Mouse (Mus musculus) midbrain, embryonic 12.5 days (tissue): ENCODE results near the gene Ubxn7. TPM values are rescaled to one million over a fixed set of nuclear protein-coding genes. Genes with fewer than 3 reads are reported as not detected.

Experiments used
- ATAC-seq: fragments of 200-750 bp; cut with Nextera tagmentation; 2 replicates; pipeline ENCODE4 v1.8.0; 2017; ENCODE audit warnings: low read depth, moderate TSS enrichment, moderate library complexity; ENCODE audit not compliant: low FRiP score
- H3K27ac ChIP-seq: fragments of 300-500 bp; sonication (generic); replicated peaks from 2 replicates; pipeline ENCODE4 v1.5.1; 2016; ENCODE audit warnings: mild to moderate bottlenecking
- H3K27me3 ChIP-seq: fragments of 300-500 bp; sonication (generic); 2 replicates; pipeline ENCODE4 v1.6.1; 2016; ENCODE audit warnings: mild to moderate bottlenecking
- H3K36me3 ChIP-seq: fragments of 300-500 bp; sonication (generic); 2 replicates; pipeline ENCODE4 v1.6.1; 2016
- H3K4me1 ChIP-seq: fragments of 300-500 bp; sonication (generic); 2 replicates; pipeline ENCODE4 v1.6.1; 2016
- H3K4me2 ChIP-seq: fragments of 300-500 bp; sonication (generic); replicated peaks from 2 replicates; pipeline ENCODE4 v1.6.1; 2016; ENCODE audit warnings: mild to moderate bottlenecking, moderate library complexity
- H3K4me3 ChIP-seq: fragments of 300-500 bp; sonication (generic); 2 replicates; pipeline ENCODE4 v1.5.1; 2016; ENCODE audit warnings: mild to moderate bottlenecking
- H3K9ac ChIP-seq: fragments of 300-500 bp; sonication (generic); replicated peaks from 2 replicates; pipeline ENCODE4 v1.6.1; 2016; ENCODE audit warnings: mild to moderate bottlenecking, moderate library complexity
- H3K9me3 ChIP-seq: fragments of 300-500 bp; sonication (generic); 2 replicates; pipeline ENCODE4 v1.6.1; 2016; ENCODE audit warnings: mild to moderate bottlenecking
- WGBS: fragments of 180-500 bp; shearing (Covaris S2); methylation state at CpG from one replicate; pipeline ENCODE4 v1.1.7; 2016; 5-methylcytosine and 5-hydroxymethylcytosine counted together
- polyA plus RNA-seq: library from polyadenylated mRNA; unstranded; fragments of >200 nt; fragmentation: Nextera tagmentation; extraction: Ambion mirVana; gene quantifications from 2 replicates; pipeline ENCODE4 v1.2.1, GENCODE M21; 2016

The Ubxn7 gene
- polyA plus RNA-seq, 1 experiment from 2014 or later, result 35.8 TPM

GRCm38 (mm10) chr16:32386826-32387225 is 54.8 kb downstream of the Ubxn7 start:
- no peak overlapping the region for H3K4me3 ChIP-seq
- 93% methylated on average over 3 of the region's 3 CpGs for WGBS
- H3K9me3 ChIP-seq, result no peaks in the 10 kb centered on the region
- no peak overlapping the region for H3K9ac ChIP-seq
- no peak for ATAC-seq
- H3K4me2 ChIP-seq, result no peak overlapping the region
- H3K36me3 ChIP-seq, result peaks cover 70% of the 10 kb centered on the region
- no peak overlapping the region for H3K27ac ChIP-seq
- no peaks in the 10 kb centered on the region for H3K27me3 ChIP-seq
- no peaks in the 10 kb centered on the region for H3K4me1 ChIP-seq

- no peak for ATAC-seq
- Histone ChIP-seq H3K4me3 (no peak overlapping the region), H3K4me2 (no peak overlapping the region), H3K9me3 (no peaks in the 10 kb centered on the region), H3K9ac (no peak overlapping the region), H3K4me1 (no peaks in the 10 kb centered on the region), H3K36me3 (peaks cover 60% of the 10 kb centered on the region), H3K27ac (no peak overlapping the region), H3K27me3 (no peaks in the 10 kb centered on the region)
Observed at GRCm38 (mm10) chr16:32389049-32389448, 57.0 kb downstream of the Ubxn7 start.

- H3K9me3 ChIP-seq, result no peaks in the 10 kb centered on the region
- H3K27ac ChIP-seq, result no peak overlapping the region
- H3K9ac ChIP-seq, result no peak overlapping the region
- no peaks in the 10 kb centered on the region for H3K4me1 ChIP-seq
- ATAC-seq, result no peak
- 85% methylated on average over 3 of the region's 3 CpGs for WGBS
- H3K4me3 ChIP-seq, result no peak overlapping the region
- H3K4me2 ChIP-seq, result no peak overlapping the region
- H3K36me3 ChIP-seq, result peaks cover 55% of the 10 kb centered on the region
- no peaks in the 10 kb centered on the region for H3K27me3 ChIP-seq
Observed at GRCm38 (mm10) chr16:32389841-32390240, 57.8 kb downstream of the Ubxn7 start.

GRCm38 (mm10) chr16:32390882-32391281 is 58.8 kb downstream of the Ubxn7 start:
- no peak overlapping the region for H3K9ac ChIP-seq
- H3K9me3 ChIP-seq, result no peaks in the 10 kb centered on the region
- WGBS, result 94% methylated on average over 3 of the region's 3 CpGs
- no peak overlapping the region for H3K27ac ChIP-seq
- no peak for ATAC-seq
- no peaks in the 10 kb centered on the region for H3K27me3 ChIP-seq
- H3K4me2 ChIP-seq, result no peak overlapping the region
- H3K4me1 ChIP-seq, result no peaks in the 10 kb centered on the region
- peaks cover 44% of the 10 kb centered on the region for H3K36me3 ChIP-seq
- H3K4me3 ChIP-seq, result no peak overlapping the region

GRCm38 (mm10) chr16:32395679-32396540 is 63.9 kb downstream of the Ubxn7 start:
- ATAC-seq, result no peak
- Histone ChIP-seq H3K4me2 (no peak overlapping the region), H3K4me3 (no peak overlapping the region), H3K27ac (no peak overlapping the region), H3K4me1 (no peaks in the 10 kb centered on the region), H3K9me3 (no peaks in the 10 kb centered on the region), H3K9ac (no peak overlapping the region), H3K36me3 (peaks cover 19% of the 10 kb centered on the region), H3K27me3 (no peaks in the 10 kb centered on the region)
- WGBS, result 80% methylated on average over 6 of the region's 6 CpGs

- Histone ChIP-seq H3K27ac (no peak overlapping the region), H3K9ac (no peak overlapping the region), H3K4me2 (no peak overlapping the region), H3K36me3 (peaks cover 13% of the 10 kb centered on the region), H3K9me3 (no peaks in the 10 kb centered on the region), H3K4me1 (no peaks in the 10 kb centered on the region), H3K27me3 (no peaks in the 10 kb centered on the region), H3K4me3 (no peak overlapping the region)
- ATAC-seq, result no peak
- WGBS, result 61% methylated on average over 3 of the region's 3 CpGs
Observed at GRCm38 (mm10) chr16:32396541-32396835, 64.4 kb downstream of the Ubxn7 start.

- ATAC-seq, result no peak
- peaks cover 3% of the 10 kb centered on the region for H3K36me3 ChIP-seq
- H3K9ac ChIP-seq, result no peak overlapping the region
- no peak overlapping the region for H3K27ac ChIP-seq
- 75% methylated on average over 3 of the region's 3 CpGs for WGBS
- no peak overlapping the region for H3K4me3 ChIP-seq
- no peaks in the 10 kb centered on the region for H3K4me1 ChIP-seq
- H3K9me3 ChIP-seq, result no peaks in the 10 kb centered on the region
- H3K4me2 ChIP-seq, result no peak overlapping the region
- H3K27me3 ChIP-seq, result no peaks in the 10 kb centered on the region
Observed at GRCm38 (mm10) chr16:32398206-32398605, 66.1 kb downstream of the Ubxn7 start.

GRCm38 (mm10) chr16:32400267-32400666 is 68.2 kb downstream of the Ubxn7 start, which contains the start of gene Tm4sf19:
Gene Tm4sf19 (plus strand): TSS chr16:32400506.
- Histone ChIP-seq H3K9me3 (no peaks in the 10 kb centered on the region), H3K36me3 (no peaks in the 10 kb centered on the region), H3K4me3 (no peak within 1 kb of the TSS), H3K4me1 (no peaks in the 10 kb centered on the region), H3K9ac (no peak within 1 kb of the TSS), H3K27ac (no peak within 1 kb of the TSS), H3K4me2 (no peak within 1 kb of the TSS), H3K27me3 (no peaks in the 10 kb centered on the region)
- WGBS, result 91% methylated on average over 7 of the region's 7 CpGs
- no peak for ATAC-seq

GRCm38 (mm10) chr16:32401335-32401965 is 69.4 kb downstream of the Ubxn7 start:
- H3K4me2 ChIP-seq, result no peak overlapping the region
- H3K4me1 ChIP-seq, result no peaks in the 10 kb centered on the region
- no peaks in the 10 kb centered on the region for H3K36me3 ChIP-seq
- H3K9me3 ChIP-seq, result no peaks in the 10 kb centered on the region
- no peak overlapping the region for H3K4me3 ChIP-seq
- no peak overlapping the region for H3K27ac ChIP-seq
- WGBS, result 83% methylated on average over 9 of the region's 9 CpGs
- no peaks in the 10 kb centered on the region for H3K27me3 ChIP-seq
- no peak for ATAC-seq
- no peak overlapping the region for H3K9ac ChIP-seq

GRCm38 (mm10) chr16:32402818-32403217 is 70.8 kb downstream of the Ubxn7 start:
- no peak for ATAC-seq
- no peak overlapping the region for H3K4me3 ChIP-seq
- no peak overlapping the region for H3K9ac ChIP-seq
- H3K27me3 ChIP-seq, result no peaks in the 10 kb centered on the region
- no peak overlapping the region for H3K4me2 ChIP-seq
- H3K9me3 ChIP-seq, result no peaks in the 10 kb centered on the region
- no peaks in the 10 kb centered on the region for H3K36me3 ChIP-seq
- H3K27ac ChIP-seq, result no peak overlapping the region
- 87% methylated on average over 3 of the region's 3 CpGs for WGBS
- no peaks in the 10 kb centered on the region for H3K4me1 ChIP-seq

- no peak overlapping the region for H3K4me3 ChIP-seq
- 92% methylated on average over 9 of the region's 9 CpGs for WGBS
Observed at GRCm38 (mm10) chr16:32405716-32406115, 73.7 kb downstream of the Ubxn7 start.

GRCm38 (mm10) chr16:32406671-32407070 is 74.6 kb downstream of the Ubxn7 start:
- ATAC-seq, result no peak
- no peaks in the 10 kb centered on the region for H3K4me1 ChIP-seq
- WGBS, result 82% methylated on average over 6 of the region's 6 CpGs

More at GRCm38 (mm10) chr16:32405716-32406115, 73.7 kb downstream of the Ubxn7 start:
- H3K4me2 ChIP-seq, result no peak overlapping the region
- no peaks in the 10 kb centered on the region for H3K27me3 ChIP-seq
- H3K9me3 ChIP-seq, result no peaks in the 10 kb centered on the region
- H3K36me3 ChIP-seq, result no peaks in the 10 kb centered on the region
- no peak for ATAC-seq
- H3K27ac ChIP-seq, result no peak overlapping the region
- H3K9ac ChIP-seq, result no peak overlapping the region
- no peaks in the 10 kb centered on the region for H3K4me1 ChIP-seq

More at GRCm38 (mm10) chr16:32406671-32407070, 74.6 kb downstream of the Ubxn7 start:
- no peak overlapping the region for H3K27ac ChIP-seq
- H3K36me3 ChIP-seq, result no peaks in the 10 kb centered on the region
- no peaks in the 10 kb centered on the region for H3K27me3 ChIP-seq
- H3K9me3 ChIP-seq, result no peaks in the 10 kb centered on the region
- H3K4me2 ChIP-seq, result no peak overlapping the region
- H3K9ac ChIP-seq, result no peak overlapping the region
- no peak overlapping the region for H3K4me3 ChIP-seq
